Mouse (Mus musculus): ENCODE results near the gene Zc3h18.

- TF ChIP-seq CTCF (IDR thresholded peaks at IDR 0.05; ENCODE audit: extremely low read depth, insufficient read length, insufficient replicate concordance, low read depth, low read length) (no peak), POLR2A (IDR thresholded peaks at IDR 0.05; ENCODE audit: low read depth, low read length) (no peak)
These were observed 86.1 kb downstream of the Zc3h18 start for GRCm38 (mm10) chr8:122462510-122462909.

Measured in small intestine, adult 2 months (tissue).